In genomic region chr8:70200098-70200681, GRCm38 (mm10) we compare ENCODE assay signal across 7 mouse cellular contexts. TPM values are rescaled to one million over a fixed set of nuclear protein-coding genes. Genes with fewer than 3 reads are reported as not detected.
DNase-seq lines count a peak whose midpoint lies in the region.

No protein-coding gene starts in this region.

- intact Hi-C loops in heart, postnatal 36 days (cut with DNase I), result loop anchor here (2.0 kb wide), 1 partner anchor 23 kb away; no protein-coding TSS in a partner anchor

- DNase-seq in spleen, postnatal 36 days (ENCODE audit: low spot score in 2 of 2), result peak; percentile 15 to 21
- DNase-seq in spleen, adult 18-20 months, result no peak
- DNase-seq in cerebellum, adult 8-10 months, result peak; percentile 63
- peak; percentile 17 to 43 for DNase-seq in heart, postnatal 36 days
- peak; percentile 72 to 75 for DNase-seq in layer of hippocampus, postnatal 14 days (ENCODE audit: low spot score in 2 of 2)
- peak; percentile 35 for DNase-seq in naive thymus-derived CD4-positive, alpha-beta T cell, adult 2 months (ENCODE audit: low read depth)
- DNase-seq in embryo, embryonic 9.5 days (ENCODE audit: extremely low spot score), result no peak

RNA-seq across cellular contexts. Expression of gene Slc25a42, which starts 11.9 kb away (rescaled TPM):
- total RNA-seq in heart, postnatal 36 days (2021), result 10 to 100 TPM; 53.2 to 66.7 TPM
- 10 to 100 TPM; 34.0 to 36.2 TPM for total RNA-seq in layer of hippocampus, postnatal 14 days (2021)

RNA-seq across cellular contexts. Expression of gene Tmem161a, which starts 28.0 kb away (rescaled TPM):
- 100 to 1,000 TPM in 1 of 2 experiments, 10 to 100 TPM in 1; 99.2 to 103 TPM for total RNA-seq in heart, postnatal 36 days (2021)
- 10 to 100 TPM; 46.1 to 49.4 TPM for total RNA-seq in layer of hippocampus, postnatal 14 days (2021)

RNA-seq across cellular contexts. Expression of gene Sugp2, which starts 33.8 kb away (rescaled TPM):
- total RNA-seq in heart, postnatal 36 days (2021), result 10 to 100 TPM; 41.4 to 43.0 TPM
- total RNA-seq in layer of hippocampus, postnatal 14 days (2021), result 100 to 1,000 TPM; 124 TPM

RNA-seq across cellular contexts. Expression of gene Armc6, which starts 34.1 kb away (rescaled TPM):
- total RNA-seq in heart, postnatal 36 days (2021), result 1 to 10 TPM; 6.2 to 7.0 TPM
- 10 to 100 TPM; 60.1 to 67.4 TPM for total RNA-seq in layer of hippocampus, postnatal 14 days (2021)

Comparison
In these comparisons a context has a peak if more than half of its experiments do, and no peak if none do; other contexts are left out.
1. DNase-seq: peak in spleen, postnatal 36 days (2 of 2), cerebellum, adult 8-10 months (single experiment), heart, postnatal 36 days (2 of 2), layer of hippocampus, postnatal 14 days (2 of 2) and naive thymus-derived CD4-positive, alpha-beta T cell, adult 2 months (single experiment); none in spleen, adult 18-20 months (0 of 2) and embryo, embryonic 9.5 days (single experiment).